Mouse (Mus musculus): Measurements from ENCODE around the gene Abcb9.

GRCm38 (mm10) chr5:124035406-124035805 is 60.2 kb downstream of the Abcb9 start:
- TF ChIP-seq CTCF (IDR thresholded peaks at IDR 0.05) (no peak), POLR2A (IDR thresholded peaks at IDR 0.05; ENCODE audit: insufficient read depth, low read depth, low read length) (no peak), EP300 (IDR thresholded peaks at IDR 0.05; ENCODE audit: insufficient read depth, low read depth, low read length) (no peak)

All from heart, adult 2 months (tissue).